Mouse (Mus musculus) lung, postnatal 36 days (tissue): ENCODE results near the gene Gm20388.
A peak's percentile ranks its signal among the peaks of the same experiment; 100 is the strongest.
"Not testable (repeated sequence)": the region's sequence is repeated elsewhere in the genome, so short reads cannot be mapped to it uniquely, and the experiment has no call there.

Experiments used
- DNase-seq: peaks from one replicate; pipeline ENCODE4 v3.0.0; 2022; ENCODE audit warnings: mixed read lengths

Gene Gm20388

GRCm38 (mm10) chr8:121654131-121654530 lies 1743.5 kb downstream of the Gm20388 start:
- no peak for DNase-seq

- no peak for DNase-seq
Observed at GRCm38 (mm10) chr8:121654966-121655494, 1744.4 kb downstream of the Gm20388 start.

- DNase-seq: no peak
Observed at GRCm38 (mm10) chr8:121660602-121661001, 1750.0 kb downstream of the Gm20388 start.

- no peak for DNase-seq
Observed at GRCm38 (mm10) chr8:121661631-121662357, 1751.2 kb downstream of the Gm20388 start.

- DNase-seq: no peak
Observed at GRCm38 (mm10) chr8:121663101-121663500, 1752.5 kb downstream of the Gm20388 start.

GRCm38 (mm10) chr8:121665329-121665728 lies 1754.7 kb downstream of the Gm20388 start:
- DNase-seq: peak; percentile 91

GRCm38 (mm10) chr8:121667936-121668500 lies 1757.4 kb downstream of the Gm20388 start:
- not testable (repeated sequence) for DNase-seq

- peak; percentile 84 for DNase-seq
Observed at GRCm38 (mm10) chr8:121668553-121668952, 1757.9 kb downstream of the Gm20388 start.

GRCm38 (mm10) chr8:121669208-121669607 lies 1758.6 kb downstream of the Gm20388 start:
- peak; percentile 65 for DNase-seq

GRCm38 (mm10) chr8:121673153-121673552 lies 1762.5 kb downstream of the Gm20388 start:
- DNase-seq: peak; percentile 76

- peak; percentile 73 for DNase-seq
Observed at GRCm38 (mm10) chr8:121673917-121674316, 1763.3 kb downstream of the Gm20388 start.

GRCm38 (mm10) chr8:121674524-121674923 lies 1763.9 kb downstream of the Gm20388 start:
- peak; percentile 75 for DNase-seq

GRCm38 (mm10) chr8:121675161-121675560 lies 1764.5 kb downstream of the Gm20388 start:
- no peak for DNase-seq

- peak; percentile 88 for DNase-seq
Observed at GRCm38 (mm10) chr8:121675701-121676100, 1765.1 kb downstream of the Gm20388 start.

GRCm38 (mm10) chr8:121678696-121679095 lies 1768.1 kb downstream of the Gm20388 start:
- no peak for DNase-seq

- no peak for DNase-seq
Observed at GRCm38 (mm10) chr8:121680896-121681295, 1770.3 kb downstream of the Gm20388 start.

GRCm38 (mm10) chr8:121681457-121681856 lies 1770.8 kb downstream of the Gm20388 start:
- DNase-seq: no peak

- DNase-seq: no peak
Observed at GRCm38 (mm10) chr8:121683083-121683832, 1772.6 kb downstream of the Gm20388 start.

GRCm38 (mm10) chr8:121685419-121685818 lies 1774.8 kb downstream of the Gm20388 start:
- DNase-seq: peak; percentile 88

- DNase-seq: no peak
Observed at GRCm38 (mm10) chr8:121687455-121688161, 1777.0 kb downstream of the Gm20388 start.

GRCm38 (mm10) chr8:121688496-121688895 lies 1777.9 kb downstream of the Gm20388 start:
- DNase-seq: no peak

GRCm38 (mm10) chr8:121694453-121694852 lies 1783.8 kb downstream of the Gm20388 start:
- DNase-seq: peak; percentile 62
